Mouse (Mus musculus): ENCODE measurements around the gene Ppp2r5d.

- TF ChIP-seq CTCF (IDR thresholded peaks at IDR 0.05; ENCODE audit: insufficient read depth, low read length) (no peak), POLR2A (IDR thresholded peaks at IDR 0.05; ENCODE audit: borderline replicate concordance, extremely low read depth, low read depth, low read length) (peak; percentile 90)
These were observed 59.2 kb downstream of the Ppp2r5d start, which contains the start of the genes Klc4 and Mrpl2 for GRCm38 (mm10) chr17:46645561-46646321.
